Mouse (Mus musculus): Measurements from ENCODE around the gene Nrros.

GRCm38 (mm10) chr16:32158966-32159365 is 6.4 kb downstream of the Nrros start:
- no peak for TF ChIP-seq CTCF (IDR thresholded peaks at IDR 0.05; ENCODE audit: borderline replicate concordance, control insufficient read depth, extremely low read depth, insufficient read depth, low read length, poor library complexity)
- no peak for TF ChIP-seq POLR2A (IDR thresholded peaks at IDR 0.05; ENCODE audit: control insufficient read depth, extremely low read depth, insufficient read depth, low read length, poor library complexity)

Measured in thymus, adult 2 months (tissue).